Mouse (Mus musculus) heart, postnatal 4 days (tissue): ENCODE data around the gene Zfp507. TPM values are rescaled to one million over a fixed set of nuclear protein-coding genes. Genes with fewer than 3 reads are reported as not detected.

Experiments
- DNase-seq: peaks from one replicate; pipeline ENCODE4 v3.0.0; 2021
- total RNA-seq, 2 experiments: library from RNA; stranded (reverse); gene quantifications; 2 replicates each; pipeline ENCODE4 v1.2.3; 2021

The Zfp507 gene
- total RNA-seq, result 10 to 100 TPM; 23.8 to 26.0 TPM

- peak; percentile 91 for DNase-seq
Measured at GRCm38 (mm10) chr7:35802906-35803595, at the start of gene Zfp507. Zfp507 (minus strand) TSS chr7:35803003.

GRCm38 (mm10) chr7:35850426-35850825, 47.6 kb upstream of the Zfp507 start:
- peak; percentile 31 for DNase-seq

GRCm38 (mm10) chr7:35848526-35848925, 45.7 kb upstream of the Zfp507 start:
- no peak for DNase-seq

- no peak for DNase-seq
Measured at GRCm38 (mm10) chr7:35840504-35840903, 37.7 kb upstream of the Zfp507 start.

GRCm38 (mm10) chr7:35836851-35837250, 34.0 kb upstream of the Zfp507 start:
- peak; percentile 61 for DNase-seq

- no peak for DNase-seq
Measured at GRCm38 (mm10) chr7:35836415-35836814, 33.6 kb upstream of the Zfp507 start.

GRCm38 (mm10) chr7:35830119-35830518, 27.3 kb upstream of the Zfp507 start:
- DNase-seq, result no peak

- DNase-seq, result no peak
Measured at GRCm38 (mm10) chr7:35823906-35824305, 21.1 kb upstream of the Zfp507 start.

GRCm38 (mm10) chr7:35822320-35822719, 19.5 kb upstream of the Zfp507 start:
- DNase-seq, result no peak

GRCm38 (mm10) chr7:35821357-35821756, 18.6 kb upstream of the Zfp507 start:
- DNase-seq, result no peak

GRCm38 (mm10) chr7:35819486-35819885, 16.7 kb upstream of the Zfp507 start:
- DNase-seq, result peak; percentile 36

GRCm38 (mm10) chr7:35814759-35815551, 12.2 kb upstream of the Zfp507 start:
- no peak for DNase-seq

GRCm38 (mm10) chr7:35813306-35813705, 10.5 kb upstream of the Zfp507 start:
- no peak for DNase-seq

GRCm38 (mm10) chr7:35810736-35811135, 7.9 kb upstream of the Zfp507 start:
- DNase-seq, result peak; percentile 33

GRCm38 (mm10) chr7:35804206-35804605, 1.4 kb upstream of the Zfp507 start:
- no peak for DNase-seq

GRCm38 (mm10) chr7:35802201-35802905, 450 bp downstream of the Zfp507 start:
- DNase-seq, result no peak

GRCm38 (mm10) chr7:35796123-35796522, 6.7 kb downstream of the Zfp507 start:
- peak; percentile 27 for DNase-seq

GRCm38 (mm10) chr7:35794145-35794664, 8.6 kb downstream of the Zfp507 start:
- no peak for DNase-seq

- no peak for DNase-seq
Measured at GRCm38 (mm10) chr7:35792150-35792848, 10.5 kb downstream of the Zfp507 start.

GRCm38 (mm10) chr7:35790926-35791325, 11.9 kb downstream of the Zfp507 start:
- no peak for DNase-seq

- peak; percentile 23 for DNase-seq
Measured at GRCm38 (mm10) chr7:35790201-35790600, 12.6 kb downstream of the Zfp507 start.

GRCm38 (mm10) chr7:35785579-35785978, 17.2 kb downstream of the Zfp507 start:
- DNase-seq, result no peak
